Mouse (Mus musculus) liver, embryonic 14.5 days (tissue): Measurements from ENCODE around the gene Add3. TPM values are rescaled to one million over a fixed set of nuclear protein-coding genes. Genes with fewer than 3 reads are reported as not detected.

Experiments used
- ATAC-seq: fragments of 200-750 bp; cut with Nextera tagmentation; 2 replicates; pipeline ENCODE4 v1.8.0; 2017; ENCODE audit warnings: moderate number of reproducible peaks, mild to moderate bottlenecking, moderate library complexity; ENCODE audit not compliant: insufficient read depth
- DNase-seq, 3 experiments: peaks; one replicate each; pipeline ENCODE4 v3.0.0-alpha.2; 2012 to 2013; ENCODE audit warnings: low read depth in 3 of 3, low spot score in 3 of 3
- H3K27ac ChIP-seq: fragments of 300-500 bp; sonication (generic); 2 replicates; pipeline ENCODE4 v1.5.1; 2014; ENCODE audit warnings: moderate library complexity, mild to moderate bottlenecking, control low read depth, inconsistent platforms
- H3K27me3 ChIP-seq: fragments of 300-500 bp; sonication (generic); 2 replicates; pipeline ENCODE4 v1.6.1; 2014; ENCODE audit warnings: mild to moderate bottlenecking, low read length, moderate library complexity; ENCODE audit not compliant: control insufficient read depth, insufficient read depth
- H3K36me3 ChIP-seq: fragments of 300-500 bp; sonication (generic); replicated peaks from 2 replicates; pipeline ENCODE4 v1.6.1; 2014; ENCODE audit warnings: low read depth; ENCODE audit not compliant: control insufficient read depth, insufficient read depth
- H3K4me1 ChIP-seq, 2 experiments: fragments of 200-500 bp in 1 of 2; fragments of 300-500 bp in 1 of 2; sonication (generic) in 1 of 2; replicated peaks; 2 replicates each; pipeline ENCODE4 v1.6.1; 2012 to 2014; ENCODE audit warnings: antibody characterized with exemption in 1 of 2, inconsistent platforms in 1 of 2, low read length in 1 of 2; ENCODE audit not compliant: control insufficient read depth in 2 of 2, insufficient read depth in 2 of 2
- H3K4me2 ChIP-seq: fragments of 300-500 bp; sonication (generic); 2 replicates; pipeline ENCODE4 v1.6.1; 2014; ENCODE audit warnings: low read depth, mild to moderate bottlenecking, control low read depth, moderate library complexity
- H3K4me3 ChIP-seq, 2 experiments: fragments of 200-500 bp in 1 of 2; fragments of 300-500 bp in 1 of 2; sonication (generic) in 1 of 2; 2 replicates each; pipeline ENCODE4 v1.5.1; 2012 to 2014; ENCODE audit warnings: low read depth in 2 of 2, low read length in 2 of 2, mild to moderate bottlenecking in 2 of 2, control low read depth in 1 of 2, inconsistent platforms in 1 of 2, moderate library complexity in 1 of 2; ENCODE audit not compliant: insufficient read depth in 1 of 2
- H3K9ac ChIP-seq: fragments of 300-500 bp; sonication (generic); replicated peaks from 2 replicates; pipeline ENCODE4 v1.6.1; 2014; ENCODE audit warnings: mild to moderate bottlenecking, control low read depth, moderate library complexity
- H3K9me3 ChIP-seq: fragments of 300-500 bp; sonication (generic); 2 replicates; pipeline ENCODE4 v1.6.1; 2016; ENCODE audit warnings: low read length, mixed read lengths; ENCODE audit not compliant: control insufficient read depth
- CTCF ChIP-seq: IDR thresholded peaks from 2 replicates; pipeline ENCODE4 v1.5.1; 2016; ENCODE audit warnings: antibody characterized with exemption, low read depth, control low read depth
- EP300 ChIP-seq: IDR thresholded peaks from 2 replicates; pipeline ENCODE4 v1.6.1; 2016; ENCODE audit warnings: antibody characterized with exemption, low read depth
- WGBS: fragments of 180-500 bp; shearing (Covaris S2); extraction: QIAGEN DNeasy Blood & Tissue Kit; methylation state at CpG from one replicate; pipeline ENCODE4 v1.1.7; 2014; ENCODE audit not compliant: insufficient replicate concordance; 5-methylcytosine and 5-hydroxymethylcytosine counted together
- polyA plus RNA-seq, 2 experiments: library from polyadenylated mRNA; depleted of rRNA in 1 of 2; stranded (reverse) in 1 of 2; unstranded in 1 of 2; fragments of >200 nt; fragmentation: Nextera tagmentation in 1 of 2; extraction: Ambion mirVana in 1 of 2; gene quantifications; 2 replicates each; pipeline versions ENCODE4 v1.2.1 to v1.2.3; 2012 to 2014

Add3 gene
- polyA plus RNA-seq, 2 experiments = 12.7 to 21.7 TPM

GRCm38 (mm10) chr19:53284268-53285208, 144.3 kb downstream of the Add3 start:
- Histone ChIP-seq H3K27ac (no peak overlapping the region), H3K9me3 (no peaks in the 10 kb centered on the region), H3K36me3 (no peaks in the 10 kb centered on the region), H3K9ac (no peak overlapping the region), H3K4me1 (0 out of 4 replicates have a peak, but pooled peaks cover 0 to 2% of the 10 kb centered on the region in 2 experiments), H3K4me3 (no peak overlapping the region), H3K27me3 (no peaks in the 10 kb centered on the region), H3K4me2 (peak overlapping the region; percentile 4; the same call in 1 of the 2 replicates)
- 26% methylated on average over 20 of the region's 20 CpGs for WGBS
- ATAC-seq = peak; percentile 37; the same call in 1 of the 2 replicates
- no peak for DNase-seq
- TF ChIP-seq CTCF (no peak), EP300 (no peak)

GRCm38 (mm10) chr19:53296331-53297254, 156.3 kb downstream of the Add3 start:
- TF ChIP-seq EP300 = no peak
- TF ChIP-seq CTCF = no peak
- Histone ChIP-seq H3K27ac (no peak overlapping the region), H3K27me3 (no peaks in the 10 kb centered on the region), H3K4me3 (no peak overlapping the region), H3K9ac (no peak overlapping the region), H3K4me2 (peak overlapping the region; percentile 11; the same call in 1 of the 2 replicates), H3K9me3 (no peaks in the 10 kb centered on the region), H3K4me1 (0 out of 4 replicates have a peak, but pooled peaks cover 3% of the 10 kb centered on the region in 2 experiments), H3K36me3 (no peaks in the 10 kb centered on the region)
- WGBS = 57% methylated on average over 23 of the region's 23 CpGs
- no peak for DNase-seq
- ATAC-seq = no peak

Other genes with a start within 250 kb of the Add3 start
- gene Xpnpep1, start 100.2 kb upstream of the Add3 start, polyA plus RNA-seq (2012; rRNA removed) = 47.4 and 51.9 TPM in 2 replicates
- 93.9 and 95.1 TPM in 2 replicates for gene Xpnpep1, start 100.2 kb upstream of the Add3 start, polyA plus RNA-seq (2014; fragmentation: Nextera tagmentation; extraction: Ambion mirVana)
- gene Mxi1, start 170.1 kb downstream of the Add3 start, polyA plus RNA-seq (2012; rRNA removed) = 11.1 and 16.5 TPM in 2 replicates
- gene Mxi1, start 170.1 kb downstream of the Add3 start, polyA plus RNA-seq (2014; fragmentation: Nextera tagmentation; extraction: Ambion mirVana) = 27.7 and 33.1 TPM in 2 replicates
- not detected in 2 replicates for gene Gm10197, start 231.3 kb downstream of the Add3 start, polyA plus RNA-seq (2012; rRNA removed)
- gene Gm10197, start 231.3 kb downstream of the Add3 start, polyA plus RNA-seq (2014; fragmentation: Nextera tagmentation; extraction: Ambion mirVana) = 3.0 TPM in 1 of 2 replicates, not detected in the other